Mouse (Mus musculus): ENCODE results near the gene Lig1. TPM values are rescaled to one million over a fixed set of nuclear protein-coding genes. Genes with fewer than 3 reads are reported as not detected.

Lig1 gene
- polyA plus RNA-seq, 1 experiment from 2014 or later: 98.0 TPM

DNA sequence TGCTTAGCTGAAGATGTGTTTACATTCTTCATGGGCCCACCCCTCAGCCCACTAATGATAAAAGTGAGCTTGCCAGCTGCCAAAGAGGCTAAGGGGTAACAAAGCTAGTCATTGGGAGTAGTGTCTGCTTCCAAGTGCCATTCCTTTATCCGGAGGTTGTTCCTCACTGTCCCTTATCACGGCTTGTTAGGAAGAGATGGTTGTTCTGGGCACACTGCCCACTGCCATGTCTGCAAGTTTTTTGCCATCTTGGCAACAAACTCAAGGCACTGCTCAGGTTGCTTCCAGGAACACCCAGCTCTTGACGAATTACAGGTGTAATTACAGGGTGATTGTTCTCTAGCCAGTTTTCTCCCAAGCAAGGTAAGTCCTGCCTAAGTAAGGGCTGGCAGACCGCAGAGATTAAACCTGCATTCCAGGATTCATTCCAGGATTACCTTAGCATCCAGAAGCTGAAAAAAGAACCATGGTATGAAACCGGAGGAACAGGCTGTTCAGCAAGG, 37.1 kb downstream of the Lig1 start:
- WGBS: 94% methylated on average over 5 of the region's 5 CpGs
- no peaks in the 10 kb centered on the region for H3K9me3 ChIP-seq
- no peak overlapping the region for H3K4me2 ChIP-seq (replicated peaks)
- peaks cover 45% of the 10 kb centered on the region for H3K36me3 ChIP-seq
- no peak overlapping the region for H3K4me3 ChIP-seq
- H3K9ac ChIP-seq (replicated peaks): no peak overlapping the region
- H3K27me3 ChIP-seq: no peaks in the 10 kb centered on the region
- H3K4me1 ChIP-seq: no peaks in the 10 kb centered on the region
- no peak for ATAC-seq (ENCODE audit: low FRiP score, low read depth)
- no peak overlapping the region for H3K27ac ChIP-seq (replicated peaks)

DNA sequence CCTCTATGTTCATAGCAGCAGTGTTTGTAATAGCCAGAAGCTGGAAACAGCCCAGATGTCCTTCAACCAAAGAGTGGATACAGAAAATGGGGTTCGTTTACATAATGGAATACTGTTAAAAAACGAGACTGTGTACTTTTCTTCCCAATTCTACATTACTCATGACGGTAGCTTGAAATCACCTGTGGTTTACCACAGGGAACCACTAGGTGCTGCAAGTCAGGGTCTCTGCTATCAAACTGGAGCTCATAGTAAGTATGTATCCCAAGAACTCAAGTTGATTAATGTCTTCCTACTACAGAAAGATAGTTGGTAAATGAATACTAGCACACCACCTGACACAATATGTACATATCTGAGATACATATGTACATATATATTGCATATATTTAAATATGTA, 44.3 kb downstream of the Lig1 start:
- no peaks in the 10 kb centered on the region for H3K4me1 ChIP-seq

DNA sequence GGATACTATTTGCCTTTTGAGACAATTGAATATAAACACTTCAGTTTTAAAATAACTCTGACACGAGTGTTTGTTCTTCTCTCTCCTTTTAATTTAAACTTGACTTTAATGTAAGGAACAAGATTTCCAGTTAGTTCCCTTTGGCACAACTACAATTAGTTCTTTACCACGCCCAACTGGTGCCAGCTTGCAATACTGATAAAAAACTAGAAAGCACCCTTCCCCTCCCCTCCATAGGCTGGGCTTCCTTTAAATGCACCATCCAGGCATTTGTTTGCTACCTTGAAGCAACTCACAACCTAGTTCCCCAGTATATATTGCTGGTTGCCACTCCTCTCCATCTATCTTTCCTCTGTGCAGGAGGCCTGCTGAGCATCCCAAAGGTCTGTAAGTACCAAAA, 47.2 kb downstream of the Lig1 start, which contains the start of gene Pla2g4c:
Gene Pla2g4c, plus strand, starts transcription at position 340 of the 400 bp plus-strand sequence.
- Histone ChIP-seq H3K4me2 (replicated peaks) (no peak within 1 kb of the TSS), H3K36me3 (0 out of 2 replicates have a peak, but pooled peaks cover under 1% of the 10 kb centered on the region), H3K4me3 (no peak within 1 kb of the TSS), H3K4me1 (no peaks in the 10 kb centered on the region), H3K27me3 (no peaks in the 10 kb centered on the region), H3K9ac (replicated peaks) (no peak within 1 kb of the TSS), H3K9me3 (no peaks in the 10 kb centered on the region), H3K27ac (replicated peaks) (no peak within 1 kb of the TSS)
- 94% methylated on average over 2 of the region's 2 CpGs for WGBS
- ATAC-seq (ENCODE audit: low FRiP score, low read depth): no peak

More for the DNA sequence above, 44.3 kb downstream of the Lig1 start:
- 85% methylated on average over 3 of the region's 3 CpGs for WGBS
- no peak for ATAC-seq (ENCODE audit: low FRiP score, low read depth)
- H3K9me3 ChIP-seq: no peaks in the 10 kb centered on the region
- H3K9ac ChIP-seq (replicated peaks): no peak overlapping the region
- H3K27me3 ChIP-seq: no peaks in the 10 kb centered on the region
- H3K36me3 ChIP-seq: no peaks in the 10 kb centered on the region
- H3K4me2 ChIP-seq (replicated peaks): no peak overlapping the region
- H3K4me3 ChIP-seq: no peak overlapping the region
- no peak overlapping the region for H3K27ac ChIP-seq (replicated peaks)

DNA sequence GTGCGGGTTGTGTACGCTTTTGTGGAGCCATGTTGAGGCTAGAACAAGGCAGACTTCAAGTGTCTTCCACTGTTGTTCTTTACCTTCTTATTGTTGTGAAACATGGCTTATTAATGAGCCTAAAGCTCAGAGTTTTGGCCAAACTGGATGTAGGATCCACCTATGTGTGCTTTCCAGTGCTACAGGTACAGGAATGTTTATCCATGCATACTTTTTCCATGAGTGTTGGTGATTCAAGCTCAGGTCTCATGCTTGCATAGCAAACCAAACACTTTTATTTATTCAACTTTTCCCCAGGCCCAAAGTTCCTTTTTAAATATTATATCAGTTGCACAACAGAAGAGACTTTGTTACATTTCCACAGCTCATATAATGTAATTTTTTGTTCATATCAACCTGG, 53.5 kb downstream of the Lig1 start:
- 0 out of 2 replicates have a peak, but pooled peaks cover 7% of the 10 kb centered on the region for H3K36me3 ChIP-seq
- WGBS: 97% methylated on average over 2 of the region's 2 CpGs
- H3K27ac ChIP-seq (replicated peaks): no peak overlapping the region
- H3K4me3 ChIP-seq: no peak overlapping the region
- no peaks in the 10 kb centered on the region for H3K4me1 ChIP-seq
- no peak overlapping the region for H3K9ac ChIP-seq (replicated peaks)
- no peaks in the 10 kb centered on the region for H3K27me3 ChIP-seq
- H3K4me2 ChIP-seq (replicated peaks): no peak overlapping the region
- no peak for ATAC-seq (ENCODE audit: low FRiP score, low read depth)
- no peaks in the 10 kb centered on the region for H3K9me3 ChIP-seq

DNA sequence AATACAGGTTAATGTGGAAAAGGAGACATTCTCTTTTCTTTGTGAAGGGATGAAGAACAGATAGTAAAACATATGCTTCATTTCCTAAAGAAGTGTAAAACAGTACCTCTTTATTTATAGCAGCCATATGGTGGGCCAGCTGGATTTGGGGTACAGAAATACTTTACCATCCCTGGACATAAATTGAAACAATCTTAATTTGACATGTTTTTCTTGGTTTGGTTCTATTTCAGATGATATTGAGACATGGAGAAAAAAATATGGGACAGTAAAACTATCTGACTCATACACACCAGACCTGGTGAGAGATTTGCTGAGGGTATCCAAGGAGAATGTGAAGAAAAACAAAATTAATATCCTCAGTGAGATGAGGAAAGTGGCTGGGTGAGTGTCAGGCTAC, 78.9 kb downstream of the Lig1 start:
- Histone ChIP-seq H3K36me3 (peaks cover 41% of the 10 kb centered on the region), H3K4me2 (replicated peaks) (no peak overlapping the region), H3K27me3 (no peaks in the 10 kb centered on the region), H3K4me3 (no peak overlapping the region), H3K27ac (replicated peaks) (no peak overlapping the region), H3K4me1 (no peaks in the 10 kb centered on the region), H3K9me3 (peaks cover 10% of the 10 kb centered on the region), H3K9ac (replicated peaks) (no peak overlapping the region)
- ATAC-seq (ENCODE audit: low FRiP score, low read depth): no peak

Other genes with a start within 250 kb of the Lig1 start
- 139 and 150 TPM in 2 replicates for gene Chmp2a, start 242.5 kb upstream of the Lig1 start, polyA plus RNA-seq (2016; fragmentation: Nextera tagmentation; extraction: Ambion mirVana)
- gene Ube2m, start 239.0 kb upstream of the Lig1 start, polyA plus RNA-seq (2016; fragmentation: Nextera tagmentation; extraction: Ambion mirVana): 143 and 149 TPM in 2 replicates
- 5.2 and 5.3 TPM in 2 replicates for gene Mzf1, start 222.5 kb upstream of the Lig1 start, polyA plus RNA-seq (2016; fragmentation: Nextera tagmentation; extraction: Ambion mirVana)
- gene Vmn1r85, start 182.1 kb upstream of the Lig1 start, polyA plus RNA-seq (2016; fragmentation: Nextera tagmentation; extraction: Ambion mirVana): not detected in 2 replicates
- gene Vmn1r86, start 157.4 kb upstream of the Lig1 start, polyA plus RNA-seq (2016; fragmentation: Nextera tagmentation; extraction: Ambion mirVana): not detected in 2 replicates
- gene Vmn1r87, start 137.1 kb upstream of the Lig1 start, polyA plus RNA-seq (2016; fragmentation: Nextera tagmentation; extraction: Ambion mirVana): not detected in 2 replicates
- gene Vmn1r88, start 117.7 kb upstream of the Lig1 start, polyA plus RNA-seq (2016; fragmentation: Nextera tagmentation; extraction: Ambion mirVana): not detected in 2 replicates
- not detected in 2 replicates for gene Vmn1r89, start 64.3 kb upstream of the Lig1 start, polyA plus RNA-seq (2016; fragmentation: Nextera tagmentation; extraction: Ambion mirVana)
- gene Zswim9, start 1.4 kb downstream of the Lig1 start, polyA plus RNA-seq (2016; fragmentation: Nextera tagmentation; extraction: Ambion mirVana): 15.1 and 15.7 TPM in 2 replicates
- 1.1 and 1.3 TPM in 2 replicates for gene Pla2g4c, start 47.4 kb downstream of the Lig1 start, polyA plus RNA-seq (2016; fragmentation: Nextera tagmentation; extraction: Ambion mirVana)
- 0.14 TPM in 1 of 2 replicates, not detected in the other for gene Cabp5, start 120.8 kb downstream of the Lig1 start, polyA plus RNA-seq (2016; fragmentation: Nextera tagmentation; extraction: Ambion mirVana)
- gene Bsph1, start 173.6 kb downstream of the Lig1 start, polyA plus RNA-seq (2016; fragmentation: Nextera tagmentation; extraction: Ambion mirVana): not detected in 2 replicates

Measured in midbrain, embryonic 12.5 days (tissue).